Mouse (Mus musculus): ENCODE data around the gene Eps8. TPM values are rescaled to one million over a fixed set of nuclear protein-coding genes. Genes with fewer than 3 reads are reported as not detected.

Eps8 gene
- total RNA-seq, 2 experiments from 2014 or later: 31.6 to 35.3 TPM

DNA sequence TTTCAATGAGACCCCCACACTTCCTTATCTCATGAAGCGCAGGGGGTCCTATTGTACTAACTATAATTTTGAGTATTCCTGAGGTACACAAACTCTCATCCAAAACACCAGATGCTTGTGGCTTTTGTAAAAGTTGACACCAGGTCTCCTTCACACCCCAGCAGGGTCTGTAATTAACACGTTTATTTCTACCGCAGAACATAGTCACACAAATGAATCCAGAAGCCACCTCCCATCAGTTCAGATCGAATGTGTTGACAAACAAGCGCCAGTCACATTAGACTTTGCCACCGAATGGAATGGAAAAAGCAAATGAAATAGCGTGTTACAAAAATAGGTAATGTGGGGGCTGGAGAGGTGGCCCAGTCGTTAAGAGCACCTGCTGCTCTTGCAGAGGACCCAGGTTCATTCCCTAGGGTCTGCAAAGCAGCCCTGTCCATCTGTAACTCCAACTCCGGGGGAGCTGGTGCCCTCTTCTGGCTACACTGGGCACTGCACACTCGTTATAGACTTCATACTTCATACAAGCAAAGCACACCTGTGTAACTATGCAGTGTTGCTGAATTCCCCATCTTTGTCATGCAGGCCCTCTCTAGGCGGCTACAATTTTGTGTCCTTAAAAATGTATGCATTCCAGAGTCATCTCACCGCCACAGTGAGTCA is 3.9 kb upstream of the Eps8 start:
- no peak overlapping the region for H3K4me3 ChIP-seq
- no peak for DNase-seq (ENCODE audit: extremely low spot score in 1 of 2, low spot score in 2 of 2)
- intact Hi-C loops (cut with DNase I): no loop called here
- peak; percentile 47 for TF ChIP-seq CTCF (IDR thresholded peaks at IDR 0.05)
- H3K27ac ChIP-seq: no peak overlapping the region

DNA sequence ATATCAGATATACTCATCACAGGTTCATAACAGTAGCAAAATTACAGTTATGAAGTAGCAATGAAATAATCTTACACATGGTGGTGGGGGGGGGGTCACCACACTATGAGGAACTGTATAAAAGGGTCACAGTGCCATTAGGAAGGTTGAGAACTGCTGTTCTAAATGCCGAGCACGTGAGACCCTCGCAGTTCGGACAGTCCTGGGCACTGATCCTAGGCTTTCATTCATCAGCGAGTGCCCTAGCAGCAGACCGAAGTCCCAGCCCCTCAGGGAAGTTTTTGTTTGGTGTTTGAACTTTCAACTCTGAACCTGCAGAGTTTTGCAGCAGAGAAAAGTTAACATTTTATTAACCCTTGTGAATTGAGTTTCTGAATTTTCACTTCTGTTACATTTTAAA is 2.5 kb upstream of the Eps8 start:
- intact Hi-C loops (cut with DNase I): no loop called here
- Histone ChIP-seq H3K4me3 (no peak overlapping the region), H3K27ac (no peak overlapping the region)
- DNase-seq (ENCODE audit: extremely low spot score in 1 of 2, low spot score in 2 of 2): no peak
- TF ChIP-seq CTCF (IDR thresholded peaks at IDR 0.05): no peak

DNA sequence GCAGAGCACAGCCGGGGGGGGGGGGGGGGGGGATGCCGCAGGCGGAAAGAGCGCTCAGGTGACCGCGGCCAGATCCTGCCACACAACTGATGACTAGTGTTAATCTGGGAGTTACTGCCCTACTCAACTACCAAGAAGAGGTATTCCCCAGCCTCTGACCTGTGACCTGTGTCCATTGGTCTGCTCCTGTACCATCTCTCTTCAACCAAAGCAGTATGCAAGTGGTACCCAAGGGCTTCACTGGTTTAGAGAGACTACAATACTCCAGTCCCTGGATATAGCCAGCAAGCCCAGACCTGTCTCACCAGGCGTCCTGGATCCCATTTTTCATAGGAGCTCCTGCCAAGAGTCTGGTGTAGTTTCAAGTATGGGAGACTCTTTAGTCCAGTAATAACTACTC is 5.1 kb downstream of the Eps8 start:
- intact Hi-C loops (cut with DNase I): loop anchor here (2.0 to 5.0 kb wide), 4 partner anchors 62 to 192 kb away; no protein-coding TSS in a partner anchor
- Histone ChIP-seq H3K4me3 (peak overlapping the region; percentile 75), H3K27ac (no peak overlapping the region)
- DNase-seq (ENCODE audit: extremely low spot score in 1 of 2, low spot score in 2 of 2): no peak
- no peak for TF ChIP-seq CTCF (IDR thresholded peaks at IDR 0.05)

DNA sequence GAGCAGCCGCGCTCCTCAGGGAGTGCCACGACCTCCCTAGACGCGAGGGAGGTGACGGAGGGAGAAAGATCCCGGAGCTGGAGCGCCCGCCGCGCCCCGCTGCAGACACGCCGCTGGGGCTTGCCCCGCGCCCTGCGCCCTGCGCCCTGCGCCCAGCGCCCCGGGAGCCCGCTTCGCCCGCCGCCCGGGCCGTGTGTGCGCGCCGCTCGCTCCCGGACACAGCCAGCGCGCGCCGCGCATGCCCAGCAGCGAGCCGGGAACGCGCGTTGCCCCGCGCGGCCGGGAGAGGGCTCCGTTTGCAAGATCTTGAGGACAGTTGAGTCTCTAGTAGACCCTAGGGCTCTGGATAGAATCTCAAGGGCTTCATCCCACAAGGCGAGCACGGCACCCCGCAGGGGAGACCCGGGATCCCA is 5.6 kb downstream of the Eps8 start:
- TF ChIP-seq CTCF (IDR thresholded peaks at IDR 0.05): peak; percentile 49
- peak overlapping the region; percentile 75 for H3K4me3 ChIP-seq
- DNase-seq (ENCODE audit: extremely low spot score in 1 of 2, low spot score in 2 of 2): peak; percentile 77 to 81
- H3K27ac ChIP-seq: peak overlapping the region; percentile 61
- intact Hi-C loops (cut with DNase I): loop anchor here (2.0 to 5.0 kb wide), 4 partner anchors 62 to 192 kb away; no protein-coding TSS in a partner anchor

- peak overlapping the region; percentile 75 for H3K4me3 ChIP-seq
- TF ChIP-seq CTCF (IDR thresholded peaks at IDR 0.05): no peak
- no peak for DNase-seq (ENCODE audit: extremely low spot score in 1 of 2, low spot score in 2 of 2)
- peak overlapping the region; percentile 61 for H3K27ac ChIP-seq
- intact Hi-C loops (cut with DNase I): loop anchor here (2.0 to 5.0 kb wide), 4 partner anchors 61 to 191 kb away; no protein-coding TSS in a partner anchor
These were observed 6.3 kb downstream of the Eps8 start for GRCm38 (mm10) chr6:137648110-137649067.

DNA sequence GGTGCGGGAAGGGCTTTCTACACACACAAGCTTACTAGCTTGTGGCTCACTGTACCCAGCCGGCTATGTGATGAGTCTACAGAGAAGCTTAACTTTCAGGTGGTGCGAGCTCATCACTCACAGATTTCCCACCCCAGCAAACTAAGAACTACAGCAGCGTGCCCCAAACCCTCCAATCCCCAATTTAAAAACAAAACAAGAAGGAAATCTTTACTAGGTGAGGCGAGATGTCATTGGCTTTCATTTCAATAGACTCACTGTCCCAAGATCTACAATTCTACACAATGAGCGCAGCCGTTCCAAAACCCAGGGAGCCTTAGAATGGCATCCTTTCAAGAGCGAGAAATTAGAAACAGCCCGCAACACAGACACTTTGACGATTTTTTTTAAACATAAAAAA is 7.0 kb downstream of the Eps8 start:
- no peak for TF ChIP-seq CTCF (IDR thresholded peaks at IDR 0.05)
- H3K4me3 ChIP-seq: peak overlapping the region; percentile 75
- intact Hi-C loops (cut with DNase I): loop anchor here (2.0 to 5.0 kb wide), 4 partner anchors 60 to 190 kb away; no protein-coding TSS in a partner anchor
- H3K27ac ChIP-seq: no peak overlapping the region; the same call in 1 of the 2 replicates
- DNase-seq (ENCODE audit: extremely low spot score in 1 of 2, low spot score in 2 of 2): no peak

GRCm38 (mm10) chr6:137646726-137647125 is 8.0 kb downstream of the Eps8 start:
- Histone ChIP-seq H3K4me3 (no peak overlapping the region), H3K27ac (no peak overlapping the region)
- intact Hi-C loops (cut with DNase I): loop anchor here (5.0 kb wide), 3 partner anchors 59 to 189 kb away; no protein-coding TSS in a partner anchor
- TF ChIP-seq CTCF (IDR thresholded peaks at IDR 0.05): no peak
- DNase-seq (ENCODE audit: extremely low spot score in 1 of 2, low spot score in 2 of 2): no peak

- Histone ChIP-seq H3K4me3 (no peak overlapping the region), H3K27ac (no peak overlapping the region)
- TF ChIP-seq CTCF (IDR thresholded peaks at IDR 0.05): no peak
- DNase-seq (ENCODE audit: extremely low spot score in 1 of 2, low spot score in 2 of 2): no peak
- intact Hi-C loops (cut with DNase I): loop anchor here (5.0 kb wide), 3 partner anchors 58 to 188 kb away; no protein-coding TSS in a partner anchor
These were observed 9.8 kb downstream of the Eps8 start for GRCm38 (mm10) chr6:137644893-137645292.

GRCm38 (mm10) chr6:137643814-137644213 is 10.9 kb downstream of the Eps8 start:
- no peak for DNase-seq (ENCODE audit: extremely low spot score in 1 of 2, low spot score in 2 of 2)
- no peak overlapping the region for H3K27ac ChIP-seq
- TF ChIP-seq CTCF (IDR thresholded peaks at IDR 0.05): no peak
- intact Hi-C loops (cut with DNase I): no loop called here
- no peak overlapping the region for H3K4me3 ChIP-seq

DNA sequence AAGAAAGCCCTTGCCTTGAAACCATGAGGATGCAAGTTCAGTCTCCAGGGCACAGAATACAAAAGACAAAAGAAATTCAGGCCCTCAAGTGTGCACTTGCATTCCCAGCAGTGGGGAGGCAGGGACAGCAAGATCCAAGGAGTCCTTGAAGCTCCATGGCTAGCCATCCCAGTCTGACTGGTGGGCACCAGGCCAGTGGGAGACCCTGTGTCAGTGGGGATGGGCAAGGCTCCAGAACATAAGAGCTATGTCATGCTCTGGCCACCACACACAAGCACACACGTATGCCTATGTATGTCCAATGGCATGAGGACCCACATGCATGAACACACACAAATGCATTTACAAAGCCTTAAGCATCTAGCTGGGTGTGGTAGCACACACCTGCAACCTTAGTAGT is 13.0 kb downstream of the Eps8 start:
- TF ChIP-seq CTCF (IDR thresholded peaks at IDR 0.05): no peak
- no peak overlapping the region for H3K4me3 ChIP-seq
- DNase-seq (ENCODE audit: extremely low spot score in 1 of 2, low spot score in 2 of 2): no peak
- intact Hi-C loops (cut with DNase I): no loop called here
- no peak overlapping the region for H3K27ac ChIP-seq

DNA sequence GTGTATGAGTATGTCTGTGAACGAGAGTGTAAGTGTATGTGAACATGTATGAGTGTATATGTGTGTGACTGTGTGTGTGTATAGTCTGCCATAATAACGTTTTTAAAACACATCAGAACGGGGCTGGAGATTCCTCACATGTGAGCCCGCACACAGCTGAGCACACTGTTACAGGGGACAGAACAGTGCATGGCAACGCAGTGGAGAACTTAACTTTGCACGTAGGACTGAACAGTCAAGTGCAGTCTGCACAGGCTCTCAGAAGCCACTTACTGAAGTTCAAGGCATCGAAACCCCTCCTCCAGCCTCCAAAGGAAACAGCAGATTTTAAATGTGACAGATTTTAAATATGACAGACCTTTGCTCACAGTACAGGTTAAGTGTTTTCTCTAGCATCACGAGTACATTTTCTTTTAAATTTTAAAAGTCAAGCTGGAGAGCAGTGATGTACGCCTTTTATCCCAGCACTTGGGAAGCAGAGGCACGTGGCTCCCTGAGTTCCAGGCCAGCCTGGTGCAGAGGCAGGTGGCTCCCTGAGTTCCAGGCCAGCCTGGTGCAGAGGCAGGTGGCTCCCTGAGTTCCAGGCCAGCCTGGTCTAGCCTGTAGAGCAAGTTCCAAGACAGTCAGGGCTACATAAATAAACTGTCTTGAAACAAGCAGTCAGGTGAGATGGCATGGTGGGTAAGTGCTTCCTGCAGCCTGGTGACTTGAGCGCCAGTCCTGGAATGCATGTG is 15.7 kb downstream of the Eps8 start:
- intact Hi-C loops (cut with DNase I): no loop called here
- TF ChIP-seq CTCF (IDR thresholded peaks at IDR 0.05): no peak
- DNase-seq (ENCODE audit: extremely low spot score in 1 of 2, low spot score in 2 of 2): no peak
- Histone ChIP-seq H3K4me3 (no peak overlapping the region), H3K27ac (no peak overlapping the region)
